Mouse (Mus musculus) forebrain, postnatal 0 days (tissue): ENCODE data around the gene 1500009C09Rik. TPM values are rescaled to one million over a fixed set of nuclear protein-coding genes. Genes with fewer than 3 reads are reported as not detected.
A peak's percentile ranks its signal among the peaks of the same experiment; 100 is the strongest.

Experiments
- ATAC-seq: fragments of 200-750 bp; cut with Nextera tagmentation; 2 replicates; pipeline ENCODE4 v1.8.0; 2017; ENCODE audit warnings: mild to moderate bottlenecking, moderate library complexity
- DNase-seq: peaks from one replicate; pipeline ENCODE4 v3.0.0-alpha.2; 2015
- H3K27ac ChIP-seq: fragments of 300-500 bp; sonication (generic); 2 replicates; pipeline ENCODE4 v1.5.1; 2014; ENCODE audit warnings: low read depth, mild to moderate bottlenecking, antibody characterized with exemption, low read length, moderate library complexity, mixed read lengths
- H3K27me3 ChIP-seq: fragments of 300-500 bp; sonication (generic); 2 replicates; pipeline ENCODE4 v1.6.1; 2014; ENCODE audit warnings: mild to moderate bottlenecking, low read length, mixed read lengths; ENCODE audit not compliant: insufficient read depth
- H3K36me3 ChIP-seq: fragments of 300-500 bp; sonication (generic); 2 replicates; pipeline ENCODE4 v1.6.1; 2014; ENCODE audit warnings: mild to moderate bottlenecking, moderate library complexity; ENCODE audit not compliant: insufficient read depth
- H3K4me1 ChIP-seq: fragments of 300-500 bp; sonication (generic); 2 replicates; pipeline ENCODE4 v1.6.1; 2014; ENCODE audit warnings: antibody characterized with exemption; ENCODE audit not compliant: insufficient read depth
- H3K4me2 ChIP-seq: fragments of 300-500 bp; sonication (generic); 2 replicates; pipeline ENCODE4 v1.6.1; 2014; ENCODE audit warnings: low read depth, mild to moderate bottlenecking, moderate library complexity
- H3K4me3 ChIP-seq: fragments of 300-500 bp; sonication (generic); 2 replicates; pipeline ENCODE4 v1.5.1; 2014; ENCODE audit warnings: low read depth, low read length, mixed read lengths
- H3K9ac ChIP-seq: fragments of 300-500 bp; sonication (generic); 2 replicates; pipeline ENCODE4 v1.6.1; 2014; ENCODE audit warnings: mild to moderate bottlenecking
- H3K9me3 ChIP-seq: fragments of 300-500 bp; sonication (generic); 2 replicates; pipeline ENCODE4 v1.6.1; 2016; ENCODE audit warnings: low read length
- CTCF ChIP-seq: sonication (generic); IDR thresholded peaks from 2 replicates; pipeline ENCODE4 v1.5.1; 2016; ENCODE audit warnings: antibody characterized with exemption, control low read depth, low read depth
- WGBS: fragments of 180-500 bp; shearing (Covaris S2); extraction: QIAGEN DNeasy Blood & Tissue Kit; methylation state at CpG from one replicate; pipeline ENCODE4 v1.1.7; 2014; 5-methylcytosine and 5-hydroxymethylcytosine counted together
- polyA plus RNA-seq: library from polyadenylated mRNA; unstranded; fragments of >200 nt; fragmentation: Nextera tagmentation; extraction: Ambion mirVana; gene quantifications from 2 replicates; pipeline ENCODE4 v1.2.1, GENCODE M21; 2015
- total RNA-seq: library from RNA; depleted of rRNA; stranded (reverse); fragments of >200 nt; gene quantifications from 2 replicates; pipeline ENCODE4 v1.2.3, GENCODE M21; 2014

The 1500009C09Rik gene
- total and polyA plus RNA-seq, 2 experiments from 2014 or later: 15.6 to 119 TPM

DNA sequence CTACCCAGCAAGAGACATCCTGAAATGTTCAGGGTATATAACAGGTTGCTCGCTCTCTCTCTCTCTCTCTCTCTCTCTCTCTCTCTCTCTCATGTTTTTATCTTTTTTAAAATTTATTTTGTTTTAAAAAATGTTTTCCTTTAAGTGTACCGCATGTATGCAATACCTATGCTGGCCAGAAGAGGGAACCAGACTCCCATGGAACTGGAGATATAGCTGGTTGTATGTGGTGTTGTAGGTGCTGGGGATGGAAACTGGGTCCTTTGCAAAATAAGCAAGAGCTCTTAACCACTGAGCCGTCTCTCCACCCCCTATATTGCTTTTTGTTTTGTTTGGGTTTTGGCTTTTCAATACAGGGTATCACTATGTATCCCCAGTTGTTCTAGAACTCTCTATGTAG, 618 bp upstream of the 1500009C09Rik start:
- no peak overlapping the region for H3K9ac ChIP-seq
- H3K4me1 ChIP-seq: peaks cover 9% of the 10 kb centered on the region
- TF ChIP-seq CTCF: peak; percentile 36
- no peaks in the 10 kb centered on the region for H3K36me3 ChIP-seq
- H3K9me3 ChIP-seq: no peaks in the 10 kb centered on the region
- ATAC-seq: no peak
- 95% methylated on average over 3 of the region's 3 CpGs for WGBS
- no peak overlapping the region for H3K4me3 ChIP-seq
- no peak overlapping the region for H3K27ac ChIP-seq
- DNase-seq: no peak
- no peak overlapping the region for H3K4me2 ChIP-seq
- H3K27me3 ChIP-seq: no peaks in the 10 kb centered on the region

DNA sequence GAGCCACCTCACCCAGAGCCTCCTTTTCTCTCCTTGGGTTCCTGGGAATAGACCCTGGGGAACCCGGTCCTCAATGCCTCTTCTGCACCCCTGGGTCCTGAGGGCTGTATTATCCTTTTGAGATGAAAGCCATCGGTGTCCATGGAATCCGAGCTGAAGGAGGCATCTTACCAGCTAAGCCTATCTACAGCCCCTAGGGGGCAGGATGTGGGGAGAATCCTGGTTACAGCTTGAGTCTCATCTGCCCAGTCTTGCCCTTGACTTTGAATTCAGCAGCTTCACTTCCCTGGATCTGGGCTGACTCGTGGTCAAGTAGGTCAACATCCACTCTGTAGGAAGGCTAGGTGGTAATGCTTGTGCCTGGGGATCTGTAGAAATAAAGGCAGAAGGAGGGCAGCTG, 3.1 kb downstream of the 1500009C09Rik start:
- peak; percentile 70 for TF ChIP-seq CTCF
- Histone ChIP-seq H3K9me3 (no peaks in the 10 kb centered on the region), H3K4me1 (peaks cover 19% of the 10 kb centered on the region), H3K9ac (peak overlapping the region; percentile 76), H3K36me3 (0 out of 2 replicates have a peak, but pooled peaks cover 4% of the 10 kb centered on the region), H3K27ac (peak overlapping the region; percentile 91), H3K4me3 (peak overlapping the region; percentile 53), H3K4me2 (peak overlapping the region; percentile 66), H3K27me3 (no peaks in the 10 kb centered on the region)
- ATAC-seq: peak; percentile 37
- 39% methylated on average over 4 of the region's 4 CpGs for WGBS
- DNase-seq: peak; percentile 63

DNA sequence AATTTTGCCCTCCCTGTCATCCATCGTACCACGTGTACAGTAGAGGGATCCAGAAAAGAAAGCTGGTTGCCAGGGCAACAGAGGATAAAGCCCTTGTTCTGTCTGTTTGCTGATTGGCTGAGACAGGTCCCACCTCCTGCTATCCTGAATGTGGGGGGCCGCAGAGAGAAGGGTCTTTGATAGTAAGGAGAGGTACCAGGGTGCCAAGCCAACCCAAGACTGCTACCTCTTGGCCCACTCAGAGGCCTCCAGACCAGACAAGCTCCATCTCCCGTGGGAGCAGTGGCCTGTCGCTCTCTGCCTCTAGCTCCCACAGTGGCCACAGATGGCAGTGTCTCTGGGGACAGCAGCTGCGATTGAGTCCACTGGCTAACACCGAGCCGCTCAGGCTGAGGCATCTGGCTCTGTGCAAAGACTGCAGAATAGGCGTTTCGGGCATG, 3.8 kb downstream of the 1500009C09Rik start:
- DNase-seq: peak; percentile 94
- H3K27ac ChIP-seq: peak overlapping the region; percentile 91
- peak overlapping the region; percentile 53 for H3K4me3 ChIP-seq
- TF ChIP-seq CTCF: peak; percentile 71
- 4% methylated on average over 10 of the region's 10 CpGs for WGBS
- H3K27me3 ChIP-seq: no peaks in the 10 kb centered on the region
- ATAC-seq: peak; percentile 97
- H3K36me3 ChIP-seq: 0 out of 2 replicates have a peak, but pooled peaks cover 8% of the 10 kb centered on the region
- H3K4me1 ChIP-seq: peaks cover 19% of the 10 kb centered on the region
- H3K9ac ChIP-seq: peak overlapping the region; percentile 76
- peak overlapping the region; percentile 66 for H3K4me2 ChIP-seq
- no peaks in the 10 kb centered on the region for H3K9me3 ChIP-seq

DNA sequence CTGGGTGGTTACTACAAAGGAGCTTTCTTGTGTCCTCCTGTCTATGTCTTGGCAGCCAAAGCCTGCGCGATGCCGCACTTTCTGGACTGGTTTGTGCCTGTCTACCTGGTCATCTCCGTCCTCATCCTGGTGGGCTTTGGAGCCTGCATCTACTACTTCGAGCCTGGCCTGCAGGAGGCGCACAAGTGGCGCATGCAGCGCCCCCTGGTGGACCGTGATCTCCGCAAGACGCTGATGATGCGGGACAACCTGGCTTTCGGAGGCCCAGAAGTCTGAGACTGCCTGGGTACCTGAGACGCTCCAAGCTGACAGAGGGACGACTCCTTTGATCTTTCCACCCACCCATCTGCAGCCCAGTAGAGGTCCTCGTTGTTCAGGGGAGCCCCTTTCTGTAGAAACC, 7.3 kb downstream of the 1500009C09Rik start:
- DNase-seq: peak; percentile 84
- Histone ChIP-seq H3K9ac (no peak overlapping the region), H3K27ac (no peak overlapping the region)

DNA sequence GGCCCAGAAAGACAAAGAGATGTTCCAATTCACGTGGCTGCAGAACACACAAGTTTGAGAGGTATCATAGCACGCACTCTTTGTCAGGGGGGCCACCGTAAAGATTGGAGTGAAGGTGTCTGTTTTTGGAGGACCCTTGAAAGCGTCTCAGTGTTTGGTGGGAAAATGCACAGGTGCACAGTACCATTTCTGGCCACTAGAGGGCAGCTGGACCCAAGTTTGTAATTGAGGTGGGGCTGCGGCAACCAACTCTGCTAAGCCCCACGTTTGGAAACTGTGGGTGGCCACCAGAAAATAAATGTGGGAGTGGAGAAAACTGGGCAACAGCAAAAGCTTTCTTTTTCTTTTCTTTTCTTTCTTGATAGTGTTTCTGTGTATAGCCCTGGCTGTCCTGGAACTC, 14.2 kb downstream of the 1500009C09Rik start:
- H3K27ac ChIP-seq: no peak overlapping the region
- H3K4me1 ChIP-seq: peaks cover 9% of the 10 kb centered on the region; the same call in 1 of the 2 replicates
- no peak for ATAC-seq
- no peaks in the 10 kb centered on the region for H3K9me3 ChIP-seq
- peak; percentile 91 for TF ChIP-seq CTCF
- DNase-seq: peak; percentile 86
- H3K36me3 ChIP-seq: 0 out of 2 replicates have a peak, but pooled peaks cover 1% of the 10 kb centered on the region
- no peak overlapping the region for H3K9ac ChIP-seq
- no peak overlapping the region for H3K4me3 ChIP-seq
- WGBS: 12% methylated on average over 6 of the region's 6 CpGs
- no peaks in the 10 kb centered on the region for H3K27me3 ChIP-seq
- no peak overlapping the region for H3K4me2 ChIP-seq

More for the DNA sequence above, 7.3 kb downstream of the 1500009C09Rik start:
- H3K9me3 ChIP-seq: no peaks in the 10 kb centered on the region
- peaks cover 19% of the 10 kb centered on the region for H3K4me1 ChIP-seq
- ATAC-seq: no peak
- H3K36me3 ChIP-seq: 0 out of 2 replicates have a peak, but pooled peaks cover 12% of the 10 kb centered on the region
- no peaks in the 10 kb centered on the region for H3K27me3 ChIP-seq
- H3K4me2 ChIP-seq: no peak overlapping the region
- no peak overlapping the region for H3K4me3 ChIP-seq
- WGBS: 12% methylated on average over 16 of the region's 16 CpGs
- peak; percentile 99 for TF ChIP-seq CTCF

DNA sequence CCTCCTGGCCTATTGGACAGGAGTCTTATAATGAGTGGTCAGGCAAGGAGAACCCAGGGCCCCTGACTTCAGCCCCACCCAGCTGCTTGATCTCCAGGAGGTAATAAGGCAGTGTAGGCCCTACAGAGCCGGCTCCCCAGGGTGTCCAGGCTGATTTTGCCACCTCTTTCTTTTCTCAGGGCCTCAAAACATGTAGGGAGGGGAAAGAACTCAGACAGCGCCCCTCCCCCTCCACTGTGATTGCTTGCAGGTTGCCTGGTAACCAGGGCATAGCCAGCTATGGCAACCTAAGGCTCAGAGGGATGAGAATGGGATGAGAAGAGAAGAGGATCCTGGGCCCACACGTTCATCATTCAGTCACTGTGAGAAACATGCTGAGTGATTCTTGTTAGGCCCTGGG, 16.0 kb downstream of the 1500009C09Rik start:
- H3K4me1 ChIP-seq: peaks cover 9% of the 10 kb centered on the region; the same call in 1 of the 2 replicates
- 12% methylated on average over 3 of the region's 3 CpGs for WGBS
- DNase-seq: peak; percentile 73
- peak overlapping the region; percentile 24; the same call in 1 of the 2 replicates for H3K27ac ChIP-seq
- H3K4me3 ChIP-seq: no peak overlapping the region
- H3K9me3 ChIP-seq: no peaks in the 10 kb centered on the region
- peak; percentile 68 for ATAC-seq
- no peak for TF ChIP-seq CTCF
- no peaks in the 10 kb centered on the region for H3K36me3 ChIP-seq
- peaks cover 3% of the 10 kb centered on the region; the same call in 1 of the 2 replicates for H3K27me3 ChIP-seq
- no peak overlapping the region; the same call in 1 of the 2 replicates for H3K9ac ChIP-seq
- no peak overlapping the region for H3K4me2 ChIP-seq

DNA sequence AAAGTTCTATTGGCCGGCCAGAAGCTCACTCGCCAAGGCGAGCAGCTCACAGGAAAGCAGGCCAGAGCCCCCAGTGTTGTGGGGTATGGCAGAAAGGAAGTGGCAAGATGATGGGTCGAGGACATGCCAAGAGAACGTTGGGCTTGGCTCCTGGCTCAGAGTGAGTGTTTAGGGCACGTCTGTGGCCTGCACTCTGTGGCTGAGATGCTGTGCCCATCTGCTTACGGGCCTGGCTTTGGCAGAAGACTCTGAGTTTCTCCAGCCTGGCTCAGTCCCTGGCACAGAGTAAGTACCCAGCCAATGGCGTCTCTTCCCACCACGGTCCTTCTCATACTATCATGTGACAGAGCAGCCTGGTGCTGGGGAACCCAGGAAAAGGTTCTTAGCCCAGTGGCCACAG, 16.6 kb downstream of the 1500009C09Rik start:
- peak overlapping the region; percentile 50; the same call in 1 of the 2 replicates for H3K27ac ChIP-seq
- no peak overlapping the region for H3K4me3 ChIP-seq
- H3K27me3 ChIP-seq: peaks cover 3% of the 10 kb centered on the region; the same call in 1 of the 2 replicates
- no peak for DNase-seq
- H3K4me2 ChIP-seq: no peak overlapping the region
- no peak for TF ChIP-seq CTCF
- H3K9ac ChIP-seq: no peak overlapping the region
- no peaks in the 10 kb centered on the region for H3K9me3 ChIP-seq
- peak; percentile 47 for ATAC-seq
- WGBS: 63% methylated on average over 9 of the region's 9 CpGs
- no peaks in the 10 kb centered on the region for H3K36me3 ChIP-seq
- peaks cover 9% of the 10 kb centered on the region; the same call in 1 of the 2 replicates for H3K4me1 ChIP-seq
